Mouse (Mus musculus) cerebellum, postnatal 14 days (tissue): ENCODE measurements at regions not wholly inside any gene's neighbourhood (a gene's known extent, or its start where the extent isn't known, plus 50 kb on each side); places are given as distances from the start of the nearest gene placed in this dataset.

Source experiments
- DNase-seq, 2 experiments: peaks; one replicate each; pipeline ENCODE4 v3.0.0; 2021; ENCODE audit warnings: mixed read lengths in 2 of 2

DNA sequence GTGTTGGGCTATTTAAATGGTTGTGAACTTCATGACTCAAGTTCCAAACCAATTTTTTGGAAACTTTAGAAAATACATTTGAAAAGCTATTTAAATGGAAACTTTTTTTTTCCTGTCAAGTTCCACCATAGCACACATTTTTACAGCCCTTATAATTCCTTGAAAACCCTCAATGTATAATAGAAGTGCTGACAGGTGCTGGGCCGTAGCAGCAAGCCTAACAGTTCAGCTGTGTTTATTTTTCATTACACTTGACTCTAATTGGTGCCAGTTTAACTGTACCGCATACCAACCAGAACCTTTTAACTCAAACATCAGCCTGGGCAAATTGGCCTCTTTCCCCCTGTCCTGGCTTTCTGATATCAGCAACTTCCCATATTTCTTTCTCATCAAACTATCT is 286.7 kb downstream of the Fam49a start:
- DNase-seq, result no peak

DNA sequence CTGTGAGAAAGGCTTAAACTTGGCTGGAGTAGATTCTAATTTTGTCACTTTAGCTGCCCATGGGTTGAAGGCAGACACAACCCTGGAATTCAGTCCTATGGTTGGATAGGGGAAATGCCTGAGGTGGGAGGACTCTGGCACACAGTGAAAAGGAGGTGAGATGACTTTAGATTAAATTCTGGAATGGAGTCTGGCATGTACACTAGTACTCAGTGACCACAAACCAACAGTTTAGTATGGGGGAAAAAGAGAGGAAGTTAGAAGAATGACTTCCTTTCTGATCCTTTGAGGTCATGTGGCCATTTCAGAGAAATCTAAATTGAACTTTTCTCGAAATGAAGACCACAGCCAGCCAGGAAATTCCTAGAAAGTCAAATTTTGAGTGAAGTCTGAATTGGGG is 285.5 kb downstream of the Fam49a start:
- no peak for DNase-seq

GRCm38 (mm10) chr12:12546372-12547031 is 284.6 kb downstream of the Fam49a start:
- no peak for DNase-seq

DNA sequence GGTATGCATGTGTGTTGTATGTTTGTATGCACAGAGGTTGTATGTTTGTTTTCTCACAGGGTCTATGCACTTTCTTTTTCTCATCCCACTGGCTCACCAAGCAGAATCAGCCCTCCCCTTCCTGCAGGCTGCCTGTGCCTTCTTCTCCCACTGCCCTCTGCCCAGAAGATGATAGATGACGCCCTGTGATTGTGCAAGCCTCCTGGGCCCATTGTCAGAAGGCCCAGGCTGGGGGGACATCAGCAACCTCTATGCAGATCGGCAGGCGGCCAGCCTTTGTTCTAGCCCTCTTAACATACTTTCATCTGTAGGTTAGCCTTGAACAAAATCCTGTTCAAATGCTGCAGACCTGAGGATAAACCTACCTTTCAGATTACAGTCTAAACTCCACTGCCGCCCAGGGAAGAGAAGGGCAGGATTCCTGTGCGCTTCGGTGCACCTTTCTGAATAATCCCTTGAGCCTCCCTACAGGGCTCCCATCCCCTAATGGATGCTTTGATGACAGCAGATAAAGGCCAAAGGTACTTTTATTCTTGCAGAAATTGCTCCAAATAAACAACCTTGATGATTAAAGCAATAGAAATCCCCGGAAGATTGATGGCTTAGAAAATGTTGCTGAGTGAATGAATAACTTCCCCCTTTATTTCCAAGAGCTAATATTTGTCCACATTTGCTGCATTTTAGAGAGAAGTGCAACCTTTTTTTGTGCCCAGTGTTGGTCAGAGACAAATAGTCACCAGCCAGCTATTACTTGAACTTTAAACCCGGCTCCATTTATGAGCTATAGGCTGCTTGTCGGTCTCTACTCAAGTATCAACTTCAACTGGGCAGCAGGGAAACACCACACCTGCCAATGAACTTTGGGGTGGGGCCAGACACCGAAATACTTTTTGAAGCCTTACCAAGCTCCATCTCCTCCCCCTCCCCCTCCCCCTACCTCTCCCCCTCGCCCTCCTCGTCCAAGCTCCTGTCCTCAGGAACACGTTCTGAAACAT is 279.4 kb downstream of the Fam49a start:
- DNase-seq, result no peak

- DNase-seq, result no peak
These were observed 277.4 kb downstream of the Fam49a start for GRCm38 (mm10) chr12:12539291-12539690.

GRCm38 (mm10) chr12:12534779-12535178 is 272.8 kb downstream of the Fam49a start:
- no peak for DNase-seq

DNA sequence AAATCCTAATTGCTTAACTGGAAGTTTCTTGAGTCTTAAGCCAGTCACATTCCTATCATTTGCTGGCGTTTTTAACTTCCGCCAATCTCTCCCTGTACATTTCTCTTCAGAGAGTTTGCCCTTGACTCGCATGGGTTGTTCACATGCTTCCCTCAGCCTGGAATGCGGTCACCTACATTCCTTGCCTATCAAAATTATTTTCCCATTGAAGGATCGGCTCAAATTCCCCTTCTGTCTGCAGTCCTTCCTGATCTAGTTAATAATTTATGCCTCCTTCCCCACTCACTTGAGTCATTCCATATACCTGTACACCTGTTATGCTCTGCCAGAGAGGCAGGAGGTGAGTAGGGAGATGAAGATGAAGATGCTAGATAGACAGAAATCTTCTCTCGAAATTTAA is 268.9 kb downstream of the Fam49a start:
- DNase-seq, result no peak

- no peak for DNase-seq
These were observed 267.6 kb downstream of the Fam49a start for GRCm38 (mm10) chr12:12529541-12529940.

- no peak for DNase-seq
These were observed 266.6 kb downstream of the Fam49a start for GRCm38 (mm10) chr12:12528478-12528981.

DNA sequence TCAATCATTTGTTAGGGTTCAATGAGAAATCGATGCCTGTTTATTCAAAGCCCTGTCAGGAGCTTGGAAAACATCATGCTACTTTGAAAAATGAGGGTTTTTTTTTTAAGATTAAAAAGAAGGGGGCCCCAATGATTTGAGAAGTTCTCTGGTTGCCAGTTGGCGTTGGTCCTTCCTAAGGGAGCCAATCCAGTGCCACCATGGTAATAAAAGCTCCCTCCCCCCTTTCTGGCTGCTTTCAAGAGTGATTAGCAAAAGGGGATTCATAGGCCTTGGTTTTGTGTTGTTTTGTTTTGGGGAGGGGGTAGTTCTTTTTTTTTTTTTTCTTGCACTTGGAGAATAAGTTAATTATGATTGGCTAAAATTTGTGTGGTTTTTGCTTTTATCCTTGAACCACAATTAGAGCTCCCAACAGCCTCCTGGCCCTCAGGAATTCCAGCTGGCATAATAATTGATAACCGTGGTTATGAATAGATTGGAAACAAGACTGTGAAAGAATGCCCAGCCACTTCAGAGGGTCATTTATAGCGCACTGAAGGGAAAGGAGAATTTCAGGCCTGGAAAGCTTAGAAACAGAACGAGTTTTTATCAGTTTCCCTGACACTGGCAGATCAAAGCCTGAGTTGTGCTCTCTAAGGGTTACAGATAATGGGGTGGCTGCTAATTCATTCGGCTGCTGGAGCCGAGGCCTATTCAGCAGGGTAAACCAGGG is 266.0 kb downstream of the Fam49a start:
- peak; percentile 6 to 8 for DNase-seq

DNA sequence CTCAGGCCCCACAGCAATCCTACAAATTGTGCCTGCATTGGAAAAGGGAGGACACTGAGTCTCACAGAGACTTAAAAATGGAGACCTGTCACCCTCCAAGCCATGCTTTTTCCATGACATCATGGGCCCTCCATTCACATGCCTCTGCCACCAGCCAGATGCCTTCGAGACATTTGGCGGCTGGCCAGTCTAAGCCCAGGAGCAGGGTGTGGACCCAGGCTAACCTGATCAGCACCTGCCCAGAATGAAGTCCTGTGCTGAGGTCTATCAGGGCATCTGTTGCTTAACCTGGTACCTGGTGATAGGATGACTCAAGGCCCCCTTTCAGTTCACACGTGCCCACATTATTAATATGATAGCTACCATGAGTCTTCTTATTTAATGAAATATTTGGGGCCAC is 265.4 kb downstream of the Fam49a start:
- DNase-seq, result peak; percentile 9 to 37

DNA sequence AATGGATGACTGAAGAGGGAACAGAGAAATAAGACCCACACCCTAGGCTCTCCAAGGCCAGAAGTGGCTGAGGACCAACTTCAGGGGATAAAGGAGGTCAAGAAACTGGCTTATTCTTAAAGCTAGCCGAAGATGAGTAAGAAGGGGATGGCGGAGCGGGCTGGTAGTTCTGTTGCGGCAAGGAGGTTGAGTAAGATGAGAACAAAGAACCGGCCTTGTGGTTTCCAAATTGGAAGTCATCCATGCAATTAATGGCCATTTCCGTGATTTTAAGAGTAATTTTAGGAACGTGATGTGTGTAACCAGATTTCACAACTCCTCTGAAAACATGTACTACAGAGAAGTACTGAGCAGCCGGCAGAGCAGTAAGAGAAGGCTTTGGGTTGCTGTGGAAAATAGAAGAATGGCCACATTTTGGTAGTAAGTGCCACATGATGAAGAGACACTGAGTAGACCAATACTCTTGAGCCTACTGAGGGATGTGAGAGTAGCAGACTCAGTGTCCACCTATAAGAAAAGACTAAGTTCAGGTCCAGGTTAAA is 258.4 kb downstream of the Fam49a start:
- DNase-seq, result no peak

- DNase-seq, result no peak
These were observed 256.6 kb downstream of the Fam49a start for GRCm38 (mm10) chr12:12518490-12519070.

GRCm38 (mm10) chr12:12517020-12517419 is 255.1 kb downstream of the Fam49a start:
- no peak for DNase-seq

- DNase-seq, result no peak
These were observed 248.8 kb downstream of the Fam49a start for GRCm38 (mm10) chr12:12510764-12511163.

DNA sequence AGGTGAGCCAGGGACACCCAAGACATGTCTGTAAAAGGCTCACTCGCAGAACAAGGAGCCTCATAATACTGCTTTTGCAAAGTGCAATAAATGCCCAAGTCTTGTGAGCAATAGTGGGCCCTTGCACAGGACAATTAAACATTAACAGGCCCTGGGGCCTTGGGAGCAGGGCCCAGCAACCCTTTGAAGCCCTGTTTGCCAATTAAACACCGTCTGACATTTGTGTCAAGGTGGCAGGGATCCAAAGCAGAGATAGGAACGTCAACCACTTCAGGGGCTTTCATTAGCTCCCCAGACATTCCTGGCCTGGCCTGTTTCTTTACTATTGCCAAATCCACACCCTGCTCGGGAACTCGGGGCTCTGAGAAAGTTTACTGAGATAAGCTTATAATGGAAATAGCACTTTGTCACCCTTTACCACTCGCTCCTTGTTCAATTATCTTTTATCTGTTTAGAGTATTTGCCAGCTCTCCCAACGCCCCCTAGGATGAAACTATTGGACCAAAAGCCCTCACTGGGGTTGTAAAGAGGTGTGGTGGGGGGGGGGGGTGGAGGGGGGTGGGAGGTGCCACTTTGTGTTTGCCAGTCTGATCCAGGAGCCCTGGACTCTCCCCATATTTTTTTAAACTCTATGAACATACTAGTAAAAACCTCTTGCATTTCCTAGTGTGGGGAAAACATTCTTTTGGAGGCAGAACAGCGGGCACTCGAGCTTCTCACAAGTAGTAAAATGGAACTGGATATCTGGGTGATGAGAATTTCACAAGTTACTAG is 247.4 kb downstream of the Fam49a start:
- peak; percentile 4 to 11 for DNase-seq

- DNase-seq, result no peak
These were observed 246.7 kb downstream of the Fam49a start for GRCm38 (mm10) chr12:12508487-12509125.

DNA sequence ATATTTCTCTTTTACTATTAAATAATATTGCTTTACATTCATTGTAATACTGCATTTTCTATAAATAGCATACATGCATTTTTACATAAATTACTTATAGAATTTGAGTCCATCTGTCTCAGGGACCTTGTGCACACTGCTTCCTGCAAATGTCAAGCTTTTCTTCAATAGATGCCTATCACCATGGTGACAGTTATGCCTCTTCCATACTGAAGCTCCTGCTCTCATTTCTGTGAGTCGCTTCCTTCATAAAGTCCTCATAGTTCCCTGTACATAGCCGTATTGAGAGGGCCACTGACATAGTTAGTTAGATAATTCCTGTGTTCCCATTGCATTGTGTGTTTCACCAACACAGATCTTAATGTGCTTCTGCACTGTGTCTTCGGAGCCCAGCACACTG is 244.7 kb downstream of the Fam49a start:
- no peak for DNase-seq

DNA sequence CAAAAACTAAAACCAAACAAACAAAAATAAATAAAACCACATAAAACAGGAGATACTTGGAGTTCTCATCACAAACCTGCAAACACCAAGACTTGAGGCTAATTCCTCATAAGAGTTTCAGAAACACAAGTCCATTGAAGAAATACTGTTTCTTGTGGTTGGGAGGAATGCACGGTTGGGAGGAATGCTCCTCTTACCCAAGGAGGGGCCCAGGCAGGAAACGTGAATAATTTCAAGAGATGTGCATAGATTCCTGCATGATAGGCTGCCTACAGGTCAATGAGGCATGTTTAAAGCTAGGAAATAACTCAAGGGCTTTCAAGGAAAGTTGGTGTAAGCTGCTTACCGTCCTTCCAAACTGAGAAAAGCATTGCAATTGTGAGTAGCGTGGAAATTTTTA is 243.7 kb downstream of the Fam49a start:
- DNase-seq, result no peak

DNA sequence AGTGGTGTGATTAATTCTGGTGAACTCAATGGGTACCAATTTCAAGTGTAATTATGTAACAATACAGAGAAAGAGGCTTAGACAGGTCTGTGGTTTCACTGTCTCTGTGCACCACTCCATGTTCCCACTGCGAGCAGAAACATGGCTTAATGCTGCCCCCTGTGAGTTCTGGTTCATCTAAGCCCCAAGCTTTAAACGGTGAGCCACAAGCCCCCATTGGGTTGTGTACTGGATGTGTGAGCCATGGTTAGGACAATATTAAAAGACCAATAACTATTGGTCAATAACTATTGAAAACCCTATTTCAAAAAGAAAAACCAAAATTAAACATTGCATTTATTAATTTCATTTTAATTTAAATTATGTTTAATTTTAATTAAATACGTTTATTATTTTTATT is 238.0 kb downstream of the Fam49a start:
- no peak for DNase-seq

- no peak for DNase-seq
These were observed 236.7 kb downstream of the Fam49a start for GRCm38 (mm10) chr12:12498621-12499020.
